Mouse (Mus musculus): ENCODE measurements at regions not wholly inside any gene's neighbourhood (a gene's known extent, or its start where the extent isn't known, plus 50 kb on each side); places are given as distances from the start of the nearest gene placed in this dataset.

GRCm38 (mm10) chr15:81529002-81529401 is 56.1 kb upstream of the Ep300 start:
- ATAC-seq (replicated peaks; ENCODE audit: low FRiP score, low TSS enrichment, poor library complexity, severe bottlenecking): no peak

DNA sequence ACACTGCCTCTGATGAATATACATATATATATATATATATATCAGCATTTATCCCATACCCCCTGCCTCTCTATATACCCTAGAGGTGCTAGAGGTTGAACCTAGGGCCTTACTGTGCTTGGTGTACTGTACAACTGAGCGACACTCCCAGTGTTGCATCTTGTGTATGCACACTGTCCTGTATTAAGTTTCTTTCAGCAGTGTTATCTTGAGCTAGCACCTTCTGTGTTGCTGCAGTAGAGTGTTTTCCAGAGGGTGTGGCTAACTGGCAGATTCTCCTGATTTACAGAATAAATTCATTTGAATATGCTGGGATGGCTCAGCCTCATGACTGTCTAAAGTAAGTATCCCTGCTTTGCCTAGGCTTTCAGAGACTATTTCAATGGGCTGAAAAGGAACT is 54.7 kb upstream of the Ep300 start:
- ATAC-seq (replicated peaks; ENCODE audit: low FRiP score, low TSS enrichment, poor library complexity, severe bottlenecking): peak; percentile 98

DNA sequence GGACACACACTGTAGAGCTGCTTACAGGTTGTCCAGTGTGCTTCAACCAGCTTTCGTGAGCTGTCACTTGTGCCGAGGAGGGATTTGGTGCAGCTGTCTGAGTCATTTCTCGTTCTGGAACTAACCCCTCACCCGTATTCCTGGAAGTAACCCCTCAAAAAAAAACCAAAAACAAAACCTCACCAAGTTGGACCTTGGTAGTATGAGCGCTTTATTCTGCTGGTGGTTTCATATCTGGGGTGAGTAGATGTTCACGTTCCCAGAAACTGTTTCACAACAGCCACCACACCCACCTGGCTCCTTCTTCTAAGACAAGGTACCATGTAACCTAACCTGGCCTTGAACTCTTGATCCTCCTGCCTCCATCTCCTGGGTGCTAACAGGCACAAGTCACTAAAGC is 50.6 kb upstream of the Ep300 start:
- no peak for ATAC-seq (replicated peaks; ENCODE audit: low FRiP score, low TSS enrichment, poor library complexity, severe bottlenecking)
